Mouse (Mus musculus) brown adipose tissue, adult 24 weeks (tissue): ENCODE results near the gene Armc9. TPM values are rescaled to one million over a fixed set of nuclear protein-coding genes. Genes with fewer than 3 reads are reported as not detected.

ENCODE experiments used
- H3K27ac ChIP-seq: fragments of 200-500 bp; replicated peaks from 2 replicates; pipeline ENCODE4 v1.5.1; 2012; ENCODE audit warnings: low read depth, mild to moderate bottlenecking, low read length
- H3K4me1 ChIP-seq: fragments of 200-500 bp; 2 replicates; pipeline ENCODE4 v1.6.1; 2012; ENCODE audit warnings: low read length, mixed read lengths; ENCODE audit not compliant: control insufficient read depth, insufficient read depth, insufficient read length
- H3K4me3 ChIP-seq: fragments of 200-500 bp; 2 replicates; pipeline ENCODE4 v1.5.1; 2012; ENCODE audit warnings: low read depth, mild to moderate bottlenecking, low read length, moderate library complexity; ENCODE audit not compliant: insufficient read depth
- polyA plus RNA-seq: library from polyadenylated mRNA; stranded (reverse); fragments of >200 nt; gene quantifications from 2 replicates; pipeline ENCODE4 v1.2.4, GENCODE M21; 2012; ENCODE audit not compliant: missing spikeins, insufficient read depth, insufficient read length

Gene Armc9
- polyA plus RNA-seq, 1 experiment, result 4.4 TPM

DNA sequence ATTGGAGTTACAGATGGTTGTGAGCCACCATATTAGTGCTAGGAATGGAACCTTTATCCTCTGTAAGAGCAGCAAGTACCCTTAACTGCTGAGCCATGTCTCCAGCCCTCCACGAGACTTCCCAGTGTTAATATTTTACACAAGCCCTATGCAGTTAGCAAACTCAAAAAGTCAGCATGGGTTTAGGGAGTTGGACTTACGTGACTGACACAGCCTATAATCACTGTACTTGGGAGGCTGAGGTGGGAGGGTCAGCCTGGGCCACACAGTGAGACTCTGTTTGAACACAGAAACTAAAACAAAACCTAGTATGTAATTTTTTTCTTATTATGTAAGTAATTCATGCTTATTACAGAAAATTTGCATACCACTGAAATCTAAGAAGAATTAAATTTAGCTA, 33.7 kb downstream of the Armc9 start:
- H3K4me1 ChIP-seq, result no peaks in the 10 kb centered on the region
- H3K27ac ChIP-seq, result no peak overlapping the region
- H3K4me3 ChIP-seq, result no peak overlapping the region

DNA sequence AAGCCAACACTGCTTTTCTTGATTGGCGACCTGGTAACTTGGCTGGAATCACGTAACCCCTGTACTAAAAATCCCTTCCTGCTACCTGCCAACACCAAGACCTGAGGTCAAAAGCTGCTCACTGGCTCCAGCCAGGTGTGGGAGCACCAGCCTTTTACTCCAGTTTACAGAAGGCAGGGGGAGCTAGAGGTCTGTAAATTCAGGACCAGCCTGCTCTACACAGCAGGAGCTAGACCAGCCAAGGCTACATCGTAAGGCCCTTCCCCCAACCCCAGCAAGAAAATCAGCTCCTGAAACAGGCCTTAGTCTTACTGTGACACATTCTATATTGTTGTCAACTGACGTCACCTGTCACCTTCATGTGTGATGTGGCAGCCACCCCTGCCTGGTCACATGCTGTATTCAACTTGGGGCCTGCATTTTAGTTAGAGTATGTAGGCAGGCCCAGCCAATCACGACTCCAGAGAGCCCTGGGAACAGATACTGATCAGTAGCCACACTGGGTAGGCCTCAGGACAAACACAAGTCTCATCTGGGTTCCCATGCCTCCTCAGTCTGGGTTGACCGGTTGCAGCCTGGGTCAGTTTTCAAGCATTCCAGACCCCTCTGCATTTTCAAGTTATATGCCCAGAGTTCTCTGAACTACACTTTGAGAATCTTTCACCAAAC, 34.6 kb downstream of the Armc9 start:
- no peaks in the 10 kb centered on the region for H3K4me1 ChIP-seq
- H3K4me3 ChIP-seq, result no peak overlapping the region
- no peak overlapping the region for H3K27ac ChIP-seq

DNA sequence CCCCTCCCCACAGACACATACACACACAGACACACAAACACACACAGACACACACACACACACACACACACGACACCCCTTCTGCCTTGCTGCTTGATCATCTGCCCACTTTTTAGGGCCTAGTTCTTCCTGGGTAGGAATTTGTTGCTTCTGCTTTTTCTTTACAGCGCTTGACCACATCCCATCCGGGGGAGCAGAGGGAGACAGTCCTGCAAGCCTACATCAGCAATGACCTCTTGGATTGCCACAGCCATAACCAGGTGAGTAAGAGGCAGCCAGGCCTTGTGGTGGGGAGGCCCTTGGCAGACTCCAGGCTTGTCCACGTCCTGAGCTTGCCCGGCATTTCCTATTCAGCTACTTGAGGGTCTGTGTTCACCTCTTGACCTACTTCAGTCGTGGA, 36.3 kb downstream of the Armc9 start:
- Histone ChIP-seq H3K4me1 (no peaks in the 10 kb centered on the region), H3K4me3 (no peak overlapping the region)

GRCm38 (mm10) chr1:86194044-86194443, 39.5 kb downstream of the Armc9 start:
- Histone ChIP-seq H3K4me1 (no peaks in the 10 kb centered on the region), H3K4me3 (no peak overlapping the region), H3K27ac (no peak overlapping the region)

More for the DNA sequence above, 36.3 kb downstream of the Armc9 start:
- H3K27ac ChIP-seq, result no peak overlapping the region

GRCm38 (mm10) chr1:86198276-86198675, 43.7 kb downstream of the Armc9 start:
- Histone ChIP-seq H3K4me1 (no peaks in the 10 kb centered on the region), H3K27ac (no peak overlapping the region), H3K4me3 (no peak overlapping the region)

GRCm38 (mm10) chr1:86199026-86199425, 44.4 kb downstream of the Armc9 start:
- no peaks in the 10 kb centered on the region for H3K4me1 ChIP-seq
- H3K4me3 ChIP-seq, result no peak overlapping the region
- H3K27ac ChIP-seq, result no peak overlapping the region

DNA sequence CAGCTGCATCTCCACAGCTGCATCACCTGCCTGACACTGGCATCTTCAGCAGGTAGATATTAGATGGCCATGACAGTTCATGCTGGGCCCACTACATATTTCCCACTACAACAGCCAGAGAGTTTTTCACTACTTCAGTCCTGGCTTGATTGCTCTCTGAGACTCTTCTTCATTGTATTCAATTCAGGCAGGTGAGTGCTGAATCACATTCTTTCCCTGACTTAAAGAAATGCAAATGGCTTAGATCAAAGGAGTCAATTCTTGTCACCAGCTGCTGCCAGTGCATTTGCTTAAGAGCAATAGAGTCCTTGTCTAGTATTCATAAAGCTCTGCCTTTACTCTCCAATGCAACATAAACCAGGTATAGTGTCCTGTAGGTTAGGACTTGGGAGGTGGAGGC, 46.7 kb downstream of the Armc9 start:
- no peak overlapping the region for H3K4me3 ChIP-seq
- H3K27ac ChIP-seq, result no peak overlapping the region
- no peaks in the 10 kb centered on the region for H3K4me1 ChIP-seq

- Histone ChIP-seq H3K27ac (no peak overlapping the region), H3K4me3 (no peak overlapping the region)
These were observed 48.1 kb downstream of the Armc9 start for GRCm38 (mm10) chr1:86202617-86203219.

DNA sequence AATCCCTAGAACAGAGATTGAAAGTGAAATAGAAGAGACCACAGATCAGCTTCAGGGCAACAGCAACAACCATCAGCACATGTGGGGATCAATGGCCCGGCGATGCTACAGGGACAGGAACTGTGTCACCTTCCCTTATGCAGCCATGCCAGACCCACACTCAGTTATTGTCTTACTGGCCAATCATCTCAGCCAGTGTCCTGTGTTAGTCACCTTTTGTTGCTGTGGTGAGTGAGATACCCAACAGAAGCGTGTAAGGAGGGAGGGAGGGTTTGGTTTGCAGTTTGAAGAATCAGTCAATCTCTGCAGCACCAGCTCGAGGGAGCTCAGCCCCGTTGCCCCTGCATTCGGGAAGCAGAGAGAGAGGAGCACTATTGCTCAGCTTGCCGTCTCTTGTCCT, 56.1 kb downstream of the Armc9 start:
- no peak overlapping the region for H3K27ac ChIP-seq
- no peak overlapping the region for H3K4me3 ChIP-seq
- no peaks in the 10 kb centered on the region for H3K4me1 ChIP-seq

More at GRCm38 (mm10) chr1:86202617-86203219, 48.1 kb downstream of the Armc9 start:
- no peaks in the 10 kb centered on the region for H3K4me1 ChIP-seq

- Histone ChIP-seq H3K4me3 (no peak overlapping the region), H3K27ac (no peak overlapping the region), H3K4me1 (no peaks in the 10 kb centered on the region)
These were observed 56.9 kb downstream of the Armc9 start for GRCm38 (mm10) chr1:86211498-86211897.

GRCm38 (mm10) chr1:86212731-86213130, 58.2 kb downstream of the Armc9 start:
- H3K27ac ChIP-seq, result no peak overlapping the region
- no peak overlapping the region for H3K4me3 ChIP-seq
- H3K4me1 ChIP-seq, result no peaks in the 10 kb centered on the region

DNA sequence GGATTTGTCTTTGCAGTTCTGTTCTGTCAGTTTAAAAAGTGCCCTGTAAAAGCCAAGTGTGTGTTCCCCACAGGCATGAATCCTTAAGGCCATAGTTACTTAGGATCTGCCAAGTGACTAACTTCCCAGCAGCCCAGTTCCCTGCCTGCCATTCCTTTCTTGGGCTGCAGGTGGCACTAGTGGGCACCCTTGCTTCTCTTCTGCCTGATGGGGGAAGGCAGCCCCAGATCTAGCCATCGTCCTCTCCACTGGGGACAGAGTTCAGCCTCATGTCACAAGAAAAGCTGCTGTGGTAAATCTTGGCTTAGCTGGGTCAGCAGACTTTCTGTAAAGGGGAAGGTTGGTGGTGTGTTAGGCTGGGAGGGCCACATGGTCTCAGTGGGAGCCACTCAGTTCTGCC, 59.6 kb downstream of the Armc9 start:
- no peak overlapping the region for H3K27ac ChIP-seq
- H3K4me1 ChIP-seq, result no peaks in the 10 kb centered on the region
- no peak overlapping the region for H3K4me3 ChIP-seq

DNA sequence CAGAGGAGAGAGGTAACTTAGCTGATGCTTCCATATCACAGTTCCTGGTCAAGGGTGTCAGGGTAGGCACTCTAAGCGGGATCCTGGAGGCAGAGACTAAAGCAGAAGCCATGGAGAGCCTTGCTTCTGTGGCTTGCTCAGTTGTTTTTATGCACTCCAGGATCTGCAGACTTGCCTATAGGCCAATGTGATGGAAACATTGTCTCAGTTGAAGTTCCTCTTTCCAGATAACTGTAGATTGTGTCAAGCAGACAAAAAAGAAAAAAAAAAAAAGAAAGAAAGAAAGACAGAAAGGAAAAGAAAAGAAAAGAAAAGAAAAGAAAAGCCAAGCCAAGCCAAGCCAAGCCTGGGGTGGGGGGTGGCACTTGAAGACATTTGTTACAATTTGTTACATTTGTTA, 60.7 kb downstream of the Armc9 start:
- Histone ChIP-seq H3K27ac (peak overlapping the region; percentile 60), H3K4me1 (no peaks in the 10 kb centered on the region)

GRCm38 (mm10) chr1:86216412-86216811, 61.8 kb downstream of the Armc9 start:
- Histone ChIP-seq H3K27ac (no peak overlapping the region), H3K4me3 (no peak overlapping the region), H3K4me1 (no peaks in the 10 kb centered on the region)

More for the DNA sequence above, 60.7 kb downstream of the Armc9 start:
- H3K4me3 ChIP-seq, result no peak overlapping the region

GRCm38 (mm10) chr1:86217976-86218375, 63.4 kb downstream of the Armc9 start:
- Histone ChIP-seq H3K4me1 (no peaks in the 10 kb centered on the region), H3K4me3 (no peak overlapping the region), H3K27ac (no peak overlapping the region)

GRCm38 (mm10) chr1:86225195-86225594, 70.6 kb downstream of the Armc9 start:
- H3K4me3 ChIP-seq, result no peak overlapping the region
- H3K4me1 ChIP-seq, result peaks cover 2% of the 10 kb centered on the region; the same call in 1 of the 2 replicates
- H3K27ac ChIP-seq, result no peak overlapping the region
